Mouse (Mus musculus) forebrain, embryonic 15.5 days (tissue): ENCODE results near the gene Nr1i3. TPM values are rescaled to one million over a fixed set of nuclear protein-coding genes. Genes with fewer than 3 reads are reported as not detected.
A peak's percentile ranks its signal among the peaks of the same experiment; 100 is the strongest.

Experiments used
- ATAC-seq: fragments of 200-750 bp; cut with Nextera tagmentation; replicated peaks from 2 replicates; pipeline ENCODE4 v1.8.0; 2017; ENCODE audit warnings: mild to moderate bottlenecking, moderate TSS enrichment, moderate library complexity
- H3K27ac ChIP-seq: fragments of 300-500 bp; sonication (generic); replicated peaks from 2 replicates; pipeline ENCODE4 v1.5.1; 2015; ENCODE audit warnings: mild to moderate bottlenecking, inconsistent platforms
- H3K27me3 ChIP-seq: fragments of 300-500 bp; sonication (generic); 2 replicates; pipeline ENCODE4 v1.6.1; 2015; ENCODE audit warnings: inconsistent platforms
- H3K36me3 ChIP-seq: fragments of 300-500 bp; sonication (generic); 2 replicates; pipeline ENCODE4 v1.6.1; 2015; ENCODE audit warnings: mild to moderate bottlenecking, inconsistent platforms
- H3K4me1 ChIP-seq: fragments of 300-500 bp; sonication (generic); 2 replicates; pipeline ENCODE4 v1.6.1; 2015; ENCODE audit warnings: inconsistent platforms
- H3K4me2 ChIP-seq: fragments of 300-500 bp; sonication (generic); replicated peaks from 2 replicates; pipeline ENCODE4 v1.6.1; 2015; ENCODE audit warnings: mild to moderate bottlenecking, inconsistent platforms
- H3K4me3 ChIP-seq: fragments of 300-500 bp; sonication (generic); 2 replicates; pipeline ENCODE4 v1.5.1; 2015; ENCODE audit warnings: mild to moderate bottlenecking, inconsistent platforms
- H3K9ac ChIP-seq: fragments of 300-500 bp; sonication (generic); replicated peaks from 2 replicates; pipeline ENCODE4 v1.6.1; 2015; ENCODE audit warnings: mild to moderate bottlenecking, inconsistent platforms
- H3K9me3 ChIP-seq: fragments of 300-500 bp; sonication (generic); 2 replicates; pipeline ENCODE4 v1.6.1; 2016; ENCODE audit warnings: inconsistent platforms
- WGBS: fragments of 180-500 bp; shearing (Covaris S2); methylation state at CpG from one replicate; pipeline ENCODE4 v1.1.7; 2015; ENCODE audit warnings: mixed read lengths; 5-methylcytosine and 5-hydroxymethylcytosine counted together
- polyA plus RNA-seq: library from polyadenylated mRNA; unstranded; fragments of >200 nt; fragmentation: Nextera tagmentation; extraction: Ambion mirVana; gene quantifications from 2 replicates; pipeline ENCODE4 v1.2.1, GENCODE M21; 2015

The Nr1i3 gene
- polyA plus RNA-seq, 1 experiment from 2014 or later, result 0.22 TPM

DNA sequence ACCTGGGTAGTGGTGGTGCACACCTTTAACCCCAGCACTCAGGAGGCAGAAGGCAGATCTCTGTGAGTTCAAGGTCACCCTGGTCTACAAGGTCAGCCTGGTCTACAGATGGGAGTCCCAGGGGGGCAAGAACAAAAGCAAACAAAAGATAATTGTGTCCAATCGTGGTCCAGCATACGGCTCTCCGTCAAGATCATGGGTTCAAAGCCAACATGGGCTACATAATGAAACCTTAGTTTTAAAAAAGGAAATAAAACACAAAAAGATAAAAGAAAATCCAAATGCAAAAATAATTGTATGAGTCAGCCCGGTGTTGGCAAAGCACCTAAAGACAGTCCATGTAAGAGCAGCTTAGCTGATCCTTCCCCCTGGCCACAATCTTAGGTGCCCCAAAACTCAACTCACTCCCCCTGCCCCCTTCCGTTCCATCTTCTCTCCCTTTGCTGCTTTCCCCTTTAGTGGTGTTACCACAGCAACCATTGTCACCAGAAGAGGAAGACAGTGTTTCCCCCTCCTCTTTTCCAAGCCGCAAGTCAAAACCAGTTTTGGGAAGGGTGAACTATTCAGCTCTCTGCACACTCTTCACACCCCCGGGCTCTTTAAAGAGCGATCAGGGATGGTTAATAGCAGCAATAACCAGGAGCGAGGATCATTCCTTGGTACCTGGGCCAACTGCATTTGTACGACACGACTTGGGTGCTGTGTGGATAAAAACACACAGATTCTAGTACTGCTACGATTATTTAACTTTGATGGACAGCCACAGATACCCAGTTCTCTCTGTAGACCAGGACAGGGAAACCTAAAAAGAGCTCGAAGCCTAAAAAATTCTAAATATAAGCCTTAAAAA, 25.7 kb upstream of the Nr1i3 start:
- H3K4me2 ChIP-seq, result no peak overlapping the region
- H3K27ac ChIP-seq, result no peak overlapping the region
- no peak overlapping the region for H3K9ac ChIP-seq
- no peaks in the 10 kb centered on the region for H3K9me3 ChIP-seq
- H3K4me1 ChIP-seq, result peaks cover 11% of the 10 kb centered on the region
- ATAC-seq, result no peak
- H3K4me3 ChIP-seq, result no peak overlapping the region
- no peaks in the 10 kb centered on the region for H3K36me3 ChIP-seq
- H3K27me3 ChIP-seq, result peaks cover 16% of the 10 kb centered on the region; the same call in 1 of the 2 replicates
- WGBS, result 30% methylated on average over 13 of the region's 13 CpGs

DNA sequence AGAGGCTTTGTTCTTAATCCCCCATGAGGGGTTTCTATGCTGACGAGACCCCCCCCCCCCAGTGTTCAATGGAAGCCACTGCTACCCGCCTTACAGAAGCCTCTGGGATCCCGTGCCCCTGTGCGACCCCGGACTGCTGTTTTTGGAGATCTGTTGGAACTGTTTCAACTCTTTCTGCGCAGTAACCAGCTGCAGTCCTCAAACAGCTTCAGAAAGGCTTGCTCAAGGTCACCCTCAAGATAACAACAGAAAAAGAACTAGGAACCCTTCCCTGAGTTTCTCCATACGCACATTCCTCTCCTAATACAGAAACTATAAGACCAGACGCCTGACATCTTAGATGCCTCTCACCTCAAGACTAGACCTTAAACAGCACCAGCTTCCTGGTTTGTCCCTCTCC, 24.7 kb upstream of the Nr1i3 start:
- Histone ChIP-seq H3K9ac (no peak overlapping the region), H3K9me3 (no peaks in the 10 kb centered on the region), H3K4me3 (no peak overlapping the region), H3K36me3 (no peaks in the 10 kb centered on the region), H3K27ac (no peak overlapping the region), H3K4me2 (no peak overlapping the region), H3K4me1 (peaks cover 20% of the 10 kb centered on the region), H3K27me3 (peaks cover 25% of the 10 kb centered on the region)
- 9% methylated on average over 8 of the region's 8 CpGs for WGBS
- ATAC-seq, result no peak

DNA sequence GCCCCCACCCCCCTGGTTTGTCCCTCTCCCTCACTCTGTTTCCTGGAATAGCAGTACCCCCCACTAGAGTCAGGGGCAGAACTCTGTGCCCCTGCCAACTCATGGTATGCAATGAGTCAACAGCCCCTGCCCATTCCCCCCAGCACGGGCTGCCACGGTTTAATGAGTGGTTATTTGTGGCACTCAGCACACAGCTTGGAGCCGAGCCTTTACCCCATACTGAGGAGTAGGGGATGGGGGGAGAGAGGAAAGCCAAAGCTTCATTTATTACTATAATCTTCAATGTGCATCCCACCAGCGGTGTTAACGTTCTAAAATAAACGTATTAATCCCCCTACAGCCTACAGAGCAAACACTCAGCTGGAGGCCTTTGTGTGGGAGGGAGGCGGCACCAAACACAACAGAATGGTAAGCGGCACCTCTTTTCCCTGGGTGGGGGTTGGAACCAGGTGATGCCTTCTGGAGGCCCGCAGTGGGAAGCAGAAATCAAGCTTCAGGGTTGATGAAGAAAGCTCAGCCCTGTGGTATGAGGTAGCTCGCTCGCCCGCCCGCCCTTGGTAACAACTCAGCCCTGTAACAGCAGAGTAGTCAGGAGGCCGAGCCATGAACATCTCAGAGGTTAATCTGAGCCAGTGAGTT, 24.2 kb upstream of the Nr1i3 start:
- Histone ChIP-seq H3K27ac (no peak overlapping the region), H3K9ac (no peak overlapping the region), H3K27me3 (peaks cover 31% of the 10 kb centered on the region), H3K9me3 (no peaks in the 10 kb centered on the region), H3K36me3 (no peaks in the 10 kb centered on the region), H3K4me2 (no peak overlapping the region), H3K4me1 (peaks cover 20% of the 10 kb centered on the region), H3K4me3 (no peak overlapping the region)
- peak; percentile 36; the same call in 1 of the 2 replicates for ATAC-seq
- WGBS, result 19% methylated on average over 14 of the region's 14 CpGs

DNA sequence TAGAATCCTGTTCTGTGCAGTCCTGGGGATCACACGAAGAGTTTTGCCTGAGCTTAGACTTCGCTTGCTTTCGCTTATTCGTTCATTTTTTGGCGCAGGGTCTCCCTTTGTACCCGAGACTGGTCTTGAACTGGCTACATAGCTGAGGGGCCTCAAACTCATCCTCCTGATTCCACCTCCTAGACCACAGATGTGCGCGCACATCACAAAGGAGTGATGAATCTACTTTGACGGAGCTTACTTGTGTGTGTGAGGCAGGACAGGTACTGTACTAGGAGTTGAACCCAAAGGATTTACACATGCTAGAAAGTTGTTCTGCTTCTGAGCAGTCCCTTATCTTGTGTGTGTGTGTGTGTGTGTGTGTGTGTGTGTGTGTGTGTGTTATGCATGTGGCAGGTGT, 22.9 kb upstream of the Nr1i3 start:
- WGBS, result 97% methylated on average over 9 of the region's 9 CpGs
- Histone ChIP-seq H3K4me3 (no peak overlapping the region), H3K9ac (no peak overlapping the region), H3K27ac (no peak overlapping the region), H3K4me2 (no peak overlapping the region), H3K27me3 (peaks cover 39% of the 10 kb centered on the region), H3K36me3 (no peaks in the 10 kb centered on the region), H3K9me3 (no peaks in the 10 kb centered on the region), H3K4me1 (peaks cover 26% of the 10 kb centered on the region)
- no peak for ATAC-seq

DNA sequence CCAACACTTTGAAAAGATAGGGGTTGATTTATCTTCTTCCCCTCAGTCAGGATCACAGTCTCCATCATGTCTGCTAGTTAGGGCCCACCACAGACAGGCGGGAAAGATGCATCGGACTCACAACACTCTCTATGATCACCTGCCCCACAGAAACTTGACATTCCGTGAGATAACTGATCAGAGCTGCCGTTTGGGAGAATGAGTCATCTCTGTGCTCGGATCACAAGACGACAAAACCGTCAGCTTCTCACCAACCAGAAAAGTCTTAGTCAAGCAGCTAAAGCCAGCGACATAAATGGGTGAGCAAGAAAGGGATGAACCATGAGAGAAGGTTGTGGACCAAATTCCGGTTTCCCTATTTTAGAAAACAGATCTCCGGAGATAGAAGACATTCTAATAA, 21.5 kb upstream of the Nr1i3 start:
- no peak for ATAC-seq
- H3K27ac ChIP-seq, result no peak overlapping the region
- 55% methylated on average over 10 of the region's 10 CpGs for WGBS

DNA sequence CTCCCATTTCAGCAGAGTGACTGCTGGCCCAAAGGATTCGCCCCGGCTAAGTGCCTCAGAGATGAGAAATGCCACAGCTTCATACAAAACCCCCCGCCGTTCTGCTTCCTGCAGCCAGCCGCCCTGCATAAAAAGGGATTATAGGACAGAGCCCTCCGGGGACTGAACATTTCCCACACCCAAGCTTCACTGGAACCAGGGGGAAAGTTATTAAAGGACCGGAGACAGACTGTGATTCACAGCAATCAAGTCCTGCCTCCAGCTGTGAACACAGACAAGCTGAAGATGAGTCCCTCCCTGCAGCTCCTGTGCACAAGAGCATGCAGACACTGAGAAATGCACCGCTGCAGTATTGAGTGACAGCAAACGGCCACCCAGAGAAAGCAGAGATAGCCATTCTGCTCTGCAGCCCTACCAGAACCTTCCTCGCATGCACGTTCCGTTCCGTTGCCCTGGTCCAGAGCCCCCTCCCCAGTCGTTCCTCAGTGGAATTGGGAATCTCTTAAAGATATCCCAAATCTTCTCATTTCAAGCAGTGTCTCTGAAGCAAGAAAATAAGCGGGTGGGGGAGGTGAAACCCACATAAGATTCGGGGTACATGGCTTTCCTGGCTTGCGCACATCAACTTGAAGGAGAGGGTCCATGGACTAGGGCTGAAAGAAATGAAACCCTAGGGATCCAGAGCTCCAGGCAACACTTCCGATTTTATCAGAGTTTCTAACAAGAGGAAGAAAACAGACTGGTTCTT, 20.5 kb upstream of the Nr1i3 start:
- Histone ChIP-seq H3K4me1 (peaks cover 31% of the 10 kb centered on the region), H3K9ac (peak overlapping the region; percentile 22; the same call in 1 of the 2 replicates), H3K27ac (no peak overlapping the region), H3K4me3 (peak overlapping the region; percentile 13), H3K4me2 (peak overlapping the region; percentile 27), H3K27me3 (peaks cover 48% of the 10 kb centered on the region), H3K36me3 (no peaks in the 10 kb centered on the region), H3K9me3 (no peaks in the 10 kb centered on the region)
- ATAC-seq, result no peak
- WGBS, result 3% methylated on average over 18 of the region's 18 CpGs

More for the DNA sequence above, 21.5 kb upstream of the Nr1i3 start:
- H3K4me1 ChIP-seq, result peaks cover 32% of the 10 kb centered on the region
- no peak overlapping the region for H3K4me3 ChIP-seq
- H3K9ac ChIP-seq, result no peak overlapping the region
- H3K4me2 ChIP-seq, result no peak overlapping the region
- no peaks in the 10 kb centered on the region for H3K36me3 ChIP-seq
- peaks cover 44% of the 10 kb centered on the region for H3K27me3 ChIP-seq
- no peaks in the 10 kb centered on the region for H3K9me3 ChIP-seq

DNA sequence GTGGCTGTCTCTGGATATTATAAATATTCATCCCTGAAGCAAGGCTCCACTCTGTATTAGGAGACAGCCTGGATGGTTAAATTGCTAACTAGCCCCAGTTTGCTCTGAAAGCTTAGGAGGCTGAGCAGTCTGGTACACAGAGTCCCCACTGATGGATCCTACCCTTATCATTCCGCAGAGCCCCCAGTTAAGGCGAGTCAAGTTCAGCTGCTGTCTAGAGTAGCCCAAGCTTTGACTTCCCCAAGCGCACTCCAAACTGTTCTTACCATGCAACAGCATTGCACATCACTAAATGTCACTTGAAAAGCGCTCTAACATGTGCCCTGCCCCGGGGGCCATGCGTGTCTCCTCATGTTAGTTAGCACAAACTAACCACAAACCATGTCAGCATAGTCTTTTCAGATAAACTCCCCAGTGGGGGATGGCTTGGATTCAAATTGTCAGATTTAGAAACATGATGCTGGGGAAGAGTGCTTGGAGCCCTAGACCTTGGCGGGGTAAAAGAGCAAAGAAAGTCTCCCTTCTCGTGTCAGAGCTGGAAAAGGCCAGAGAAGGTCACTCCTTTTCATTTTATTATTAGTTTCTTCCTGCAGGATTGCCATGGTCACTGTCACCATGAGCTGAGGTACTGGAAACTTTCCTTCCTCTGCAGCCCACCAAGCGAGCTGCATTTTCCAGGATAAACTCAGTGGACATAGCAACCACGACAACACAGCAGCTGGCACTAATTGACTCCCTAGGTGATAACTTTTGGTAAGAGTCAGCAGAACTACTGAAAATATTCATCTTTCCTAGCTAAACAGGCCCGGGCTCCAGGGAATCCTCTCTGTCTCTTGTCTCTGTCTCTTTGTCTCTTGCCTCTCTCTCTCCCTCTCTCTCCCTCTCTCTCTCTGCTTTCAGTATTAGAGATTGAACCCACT, 19.6 kb upstream of the Nr1i3 start:
- H3K27me3 ChIP-seq, result peaks cover 48% of the 10 kb centered on the region
- peaks cover 24% of the 10 kb centered on the region for H3K4me1 ChIP-seq
- ATAC-seq, result no peak

DNA sequence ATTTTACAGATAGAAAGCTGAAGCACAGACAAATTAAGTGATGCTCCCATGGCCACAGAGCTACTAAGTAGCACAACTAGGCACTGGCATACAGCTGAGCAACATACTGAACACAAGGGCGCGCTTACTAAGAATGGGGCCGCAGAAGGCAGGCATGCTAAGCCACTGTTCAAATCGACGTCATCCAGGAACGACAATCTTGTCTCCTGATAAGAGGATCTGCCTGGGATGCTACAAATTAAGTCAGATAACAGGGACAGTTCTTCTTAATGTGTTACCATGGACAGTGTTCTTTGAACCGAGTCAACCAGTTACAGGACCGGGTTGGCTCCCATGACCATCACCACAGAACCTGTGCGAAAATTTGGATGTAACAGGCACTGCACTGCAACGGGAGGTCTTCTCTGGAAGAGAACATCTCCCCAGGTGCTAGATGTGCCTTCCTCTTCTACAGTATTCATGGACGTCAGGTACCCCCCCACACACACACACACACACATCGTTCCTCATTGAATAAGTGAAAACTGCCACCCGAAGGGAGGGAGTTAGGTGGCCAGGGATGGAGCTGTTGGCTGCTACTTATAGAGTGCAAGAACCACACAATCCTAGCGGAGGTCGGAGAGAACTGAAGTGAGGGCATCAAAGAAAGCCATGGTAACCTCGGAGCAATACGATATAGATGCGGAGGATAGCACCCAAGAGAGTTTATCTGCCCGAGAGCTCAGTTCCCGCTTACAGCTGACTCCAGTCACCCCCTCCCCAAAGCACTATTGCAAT, 18.5 kb upstream of the Nr1i3 start:
- Histone ChIP-seq H3K9ac (peak overlapping the region; percentile 44; the same call in 1 of the 2 replicates), H3K27me3 (peaks cover 48% of the 10 kb centered on the region), H3K4me3 (peak overlapping the region; percentile 53), H3K4me2 (peak overlapping the region; percentile 96), H3K36me3 (no peaks in the 10 kb centered on the region), H3K4me1 (peaks cover 24% of the 10 kb centered on the region), H3K9me3 (no peaks in the 10 kb centered on the region), H3K27ac (no peak overlapping the region)
- WGBS, result 7% methylated on average over 20 of the region's 20 CpGs
- peak; percentile 24; the same call in 1 of the 2 replicates for ATAC-seq

More for the DNA sequence above, 19.6 kb upstream of the Nr1i3 start:
- Histone ChIP-seq H3K4me3 (no peak overlapping the region), H3K9ac (no peak overlapping the region), H3K4me2 (0 out of 2 replicates have a peak overlapping the region, but pooled peaks have one; percentile 27), H3K9me3 (no peaks in the 10 kb centered on the region), H3K36me3 (no peaks in the 10 kb centered on the region), H3K27ac (no peak overlapping the region)
- WGBS, result 30% methylated on average over 11 of the region's 11 CpGs

DNA sequence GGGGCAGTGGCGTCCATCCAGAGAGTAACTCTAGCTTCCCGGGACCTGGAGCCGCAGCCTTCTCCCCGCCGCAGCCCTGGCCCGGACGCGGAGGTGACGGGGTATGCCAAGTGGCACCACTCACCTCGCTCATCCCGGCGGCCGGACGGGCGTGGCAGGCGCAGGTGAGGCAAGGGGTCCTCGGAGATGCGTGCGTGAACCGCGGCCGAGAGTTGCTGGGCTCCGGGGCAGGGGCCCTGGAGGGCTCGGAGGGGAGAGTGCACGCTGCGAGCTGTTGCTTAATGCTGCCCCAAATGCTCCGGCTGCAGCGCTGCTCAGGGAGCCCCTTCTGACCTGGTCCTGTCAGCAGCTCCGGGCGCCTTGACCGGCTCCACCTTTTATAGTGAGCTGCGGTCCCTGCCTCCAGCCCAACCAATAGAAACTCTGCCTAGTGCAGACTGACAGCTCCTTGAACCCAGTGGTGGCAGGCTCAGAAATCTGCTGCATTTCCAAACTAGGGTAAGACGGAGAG, 17.8 kb upstream of the Nr1i3 start, which contains the start of gene Pcp4l1:
Gene Pcp4l1 (minus strand): TSS at position 382 of the 511 bp plus-strand sequence.
- peak; percentile 91 for ATAC-seq
- no peaks in the 10 kb centered on the region for H3K36me3 ChIP-seq
- H3K27ac ChIP-seq, result no peak within 1 kb of the TSS
- under 1% methylated on average over 33 of the region's 33 CpGs for WGBS
- peak within 1 kb of the TSS; percentile 44 for H3K9ac ChIP-seq
- no peaks in the 10 kb centered on the region for H3K9me3 ChIP-seq
- H3K4me2 ChIP-seq, result peak within 1 kb of the TSS; percentile 96
- peaks cover 24% of the 10 kb centered on the region for H3K4me1 ChIP-seq
- peaks cover 48% of the 10 kb centered on the region for H3K27me3 ChIP-seq
- H3K4me3 ChIP-seq, result peak within 1 kb of the TSS; percentile 53

DNA sequence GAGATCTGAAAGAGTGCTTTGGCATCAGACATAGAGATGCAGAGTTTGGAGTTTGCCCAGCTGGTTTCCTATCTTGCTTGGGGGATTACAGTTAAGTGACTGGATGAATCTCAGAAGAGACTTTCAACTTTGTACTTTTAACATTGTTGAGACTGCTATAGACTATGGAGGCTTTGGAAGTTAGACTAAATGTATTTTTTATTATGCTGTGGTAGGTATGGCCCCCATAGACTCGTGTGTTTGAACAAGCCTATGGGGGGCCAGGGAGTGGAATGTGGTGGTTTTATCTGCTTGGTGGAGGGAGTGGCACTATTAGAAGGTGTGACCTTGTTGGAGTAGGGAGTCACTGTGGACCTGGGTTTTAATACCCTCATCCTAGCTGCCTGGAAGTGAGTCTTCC, 14.2 kb upstream of the Nr1i3 start:
- WGBS, result 55% methylated on average over 1 of the region's 1 CpGs
- Histone ChIP-seq H3K4me2 (no peak overlapping the region), H3K4me1 (peaks cover 12% of the 10 kb centered on the region), H3K36me3 (no peaks in the 10 kb centered on the region), H3K27ac (no peak overlapping the region), H3K9me3 (no peaks in the 10 kb centered on the region), H3K27me3 (peaks cover 18% of the 10 kb centered on the region), H3K9ac (no peak overlapping the region), H3K4me3 (no peak overlapping the region)
- no peak for ATAC-seq
